Mouse (Mus musculus): ENCODE results near the gene Gm49673. TPM values are rescaled to one million over a fixed set of nuclear protein-coding genes. Genes with fewer than 3 reads are reported as not detected.
"Not testable (repeated sequence)": the region's sequence is repeated elsewhere in the genome, so short reads cannot be mapped to it uniquely, and the experiment has no call there.

Gene Gm49673
- polyA plus RNA-seq (2015; fragmentation: Nextera tagmentation; extraction: Ambion mirVana), result not detected in 2 replicates

DNA sequence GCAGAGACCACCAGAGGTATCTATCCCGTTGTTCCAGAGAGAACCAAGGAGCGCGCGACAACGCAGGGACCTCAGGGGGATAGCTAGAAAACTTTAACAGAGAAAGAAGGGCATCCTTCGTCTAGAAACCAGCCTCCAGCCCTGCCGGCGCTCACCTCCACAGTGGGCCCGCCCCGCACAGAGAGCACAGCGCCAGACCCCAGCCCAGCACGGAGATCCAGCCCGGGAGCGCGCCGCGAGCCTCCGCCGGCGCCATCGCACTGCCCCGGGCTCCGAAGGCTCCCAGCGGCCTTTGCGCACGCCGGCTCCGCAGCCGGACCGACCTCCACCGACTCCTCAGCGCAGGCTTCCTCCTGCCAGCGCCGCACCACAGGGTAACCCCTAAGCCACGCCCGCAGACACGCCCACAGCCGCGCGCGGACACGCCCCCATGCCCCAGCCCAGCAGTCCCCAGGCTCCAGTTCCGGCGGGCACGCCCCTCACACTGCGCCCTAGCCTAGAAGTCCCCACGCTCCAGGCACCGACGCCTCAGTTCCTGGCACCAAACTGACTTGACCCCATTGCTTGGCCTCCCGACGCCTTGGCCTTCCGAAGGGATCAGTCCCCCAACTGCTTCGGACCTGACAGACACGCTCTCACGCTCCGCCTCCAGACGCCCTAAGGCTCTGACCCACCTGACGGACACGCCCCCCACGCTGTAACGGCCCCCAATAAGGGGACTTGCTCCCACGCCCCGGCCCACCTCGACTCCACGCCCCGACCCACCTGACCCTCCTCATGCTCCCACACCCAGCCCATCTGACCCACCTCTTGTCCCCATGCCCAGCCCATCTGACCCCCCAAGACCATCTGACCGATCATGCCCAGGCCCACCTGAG, at the start of gene Gm49673, which contains the start of gene Rnaset2a:
Gene Gm49673, minus strand, starts transcription at position 350 of the 878 bp plus-strand sequence.
Gene Rnaset2a, minus strand, starts transcription at position 659 of the 878 bp plus-strand sequence.
- Histone ChIP-seq H3K4me3 (peak within 1 kb of the TSS; percentile 52), H3K4me2 (peak within 1 kb of the TSS; percentile 56)
- ATAC-seq (ENCODE audit: insufficient number of reproducible peaks, low FRiP score, low TSS enrichment, low read depth), result peak; percentile 96
- not testable (repeated sequence) for H3K27me3 ChIP-seq, H3K9me3 ChIP-seq, H3K4me1 ChIP-seq, H3K36me3 ChIP-seq, H3K9ac ChIP-seq, H3K27ac ChIP-seq
- WGBS, result 1% methylated on average over 45 of the region's 67 CpGs

DNA sequence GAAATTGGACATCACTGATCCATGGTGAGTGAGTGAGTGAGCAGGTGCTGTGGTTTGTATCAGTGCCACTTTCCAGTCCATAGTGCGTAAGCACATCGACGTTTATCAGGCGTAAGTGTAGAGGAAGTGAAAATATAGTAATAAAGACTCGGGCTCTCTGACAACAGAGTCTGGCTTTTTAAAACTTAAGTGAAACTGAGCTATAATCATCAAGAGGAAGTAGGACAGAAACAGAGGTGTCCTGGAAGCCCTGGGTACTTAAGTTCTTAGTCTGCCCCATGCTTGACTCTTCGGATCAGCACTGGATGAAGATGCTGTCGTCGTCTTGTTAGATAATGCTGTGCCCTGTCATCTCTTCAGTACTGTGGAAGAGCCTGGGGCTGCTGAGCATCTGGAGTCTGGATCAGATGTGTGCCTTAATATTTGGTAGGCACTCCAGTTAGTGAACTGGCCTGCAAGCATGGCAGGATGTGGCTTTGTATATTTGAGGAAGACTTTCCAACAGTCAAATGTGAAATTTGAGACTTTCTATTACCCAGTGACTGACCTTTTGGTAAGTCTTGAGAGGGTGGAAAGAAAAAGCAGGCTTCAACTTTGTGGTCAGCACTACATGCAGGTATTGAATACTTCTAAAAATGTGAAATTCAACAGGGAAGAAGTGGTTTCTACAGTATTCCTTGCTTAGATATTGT, 48.2 kb upstream of the Gm49673 start:
- no peak overlapping the region for H3K4me3 ChIP-seq
- peaks cover 40% of the 10 kb centered on the region for H3K36me3 ChIP-seq
- H3K4me2 ChIP-seq, result no peak overlapping the region
- H3K4me1 ChIP-seq, result no peaks in the 10 kb centered on the region
- 87% methylated on average over 8 of the region's 8 CpGs for WGBS
- no peak overlapping the region for H3K9ac ChIP-seq
- no peak for ATAC-seq (ENCODE audit: insufficient number of reproducible peaks, low FRiP score, low TSS enrichment, low read depth)
- no peaks in the 10 kb centered on the region for H3K27me3 ChIP-seq
- H3K27ac ChIP-seq, result no peak overlapping the region
- no peaks in the 10 kb centered on the region for H3K9me3 ChIP-seq

DNA sequence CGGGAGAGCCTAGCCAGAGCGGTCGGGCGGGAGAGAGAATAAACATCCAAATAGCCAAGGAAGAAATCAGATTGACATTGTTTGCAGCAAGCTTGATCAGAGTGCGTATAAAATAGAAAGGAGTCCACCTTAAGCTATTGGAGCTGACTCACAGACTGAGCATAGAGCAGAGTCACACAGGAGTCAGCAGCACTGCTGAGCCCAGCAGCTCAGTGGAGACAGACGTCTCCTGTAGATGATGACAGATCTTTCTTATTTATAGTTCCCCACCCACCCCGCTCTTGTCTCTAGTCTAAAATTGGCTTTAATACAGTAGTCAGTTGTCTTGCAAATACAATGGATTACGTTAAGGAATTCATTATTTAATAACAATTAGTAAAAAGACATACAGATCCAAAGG, 46.1 kb upstream of the Gm49673 start:
- 87% methylated on average over 8 of the region's 8 CpGs for WGBS
- peaks cover 59% of the 10 kb centered on the region for H3K36me3 ChIP-seq
- no peaks in the 10 kb centered on the region for H3K27me3 ChIP-seq

DNA sequence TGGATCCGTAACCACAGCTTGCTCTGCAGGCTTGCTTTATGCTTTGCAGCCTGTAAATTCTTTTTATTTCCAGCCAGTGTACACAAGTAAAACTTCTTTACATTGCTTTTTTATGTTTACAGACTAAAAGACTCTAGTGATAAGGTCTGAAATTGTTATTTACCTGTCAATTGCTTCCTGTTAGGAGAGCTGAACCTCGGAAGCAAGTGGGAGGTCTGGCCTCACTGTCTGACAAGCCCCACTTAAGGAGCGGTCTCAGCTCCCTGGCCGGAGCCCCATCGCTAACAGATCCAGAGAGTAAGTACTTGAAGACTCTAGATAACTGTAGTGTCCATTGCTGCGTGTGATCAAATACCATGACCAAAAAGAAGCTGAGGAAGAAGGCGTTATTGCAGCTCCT, 36.6 kb upstream of the Gm49673 start:
- Histone ChIP-seq H3K27ac (no peak overlapping the region), H3K36me3 (peaks cover 63% of the 10 kb centered on the region), H3K4me3 (no peak overlapping the region), H3K27me3 (no peaks in the 10 kb centered on the region), H3K9me3 (no peaks in the 10 kb centered on the region), H3K9ac (no peak overlapping the region), H3K4me1 (no peaks in the 10 kb centered on the region), H3K4me2 (no peak overlapping the region)
- ATAC-seq (ENCODE audit: insufficient number of reproducible peaks, low FRiP score, low TSS enrichment, low read depth), result no peak
- 67% methylated on average over 7 of the region's 7 CpGs for WGBS

More for the DNA sequence above, 46.1 kb upstream of the Gm49673 start:
- ATAC-seq (ENCODE audit: insufficient number of reproducible peaks, low FRiP score, low TSS enrichment, low read depth), result no peak
- Histone ChIP-seq H3K9me3 (no peaks in the 10 kb centered on the region), H3K4me2 (no peak overlapping the region), H3K9ac (no peak overlapping the region), H3K4me3 (no peak overlapping the region), H3K4me1 (no peaks in the 10 kb centered on the region), H3K27ac (no peak overlapping the region)

DNA sequence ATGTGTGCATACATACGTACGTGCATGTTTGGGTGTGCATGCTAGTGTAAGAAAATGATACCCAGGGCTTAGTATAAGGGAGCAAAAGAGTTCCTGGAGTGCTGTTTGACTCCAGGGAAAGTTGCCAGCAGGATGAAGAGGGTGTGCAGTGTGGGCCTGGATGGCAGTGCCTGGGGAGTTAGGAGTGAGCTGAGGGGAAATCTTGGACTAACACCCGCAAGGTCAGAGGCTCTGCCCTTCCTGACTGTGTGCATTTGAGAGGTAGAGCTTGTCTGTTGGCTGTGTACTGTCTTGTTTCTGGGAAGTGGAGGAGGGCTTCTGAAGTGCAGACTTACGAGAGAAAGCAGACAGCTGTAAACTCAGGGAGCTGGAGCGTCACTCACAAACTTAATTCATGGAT, 36.2 kb upstream of the Gm49673 start:
- Histone ChIP-seq H3K27me3 (no peaks in the 10 kb centered on the region), H3K9ac (no peak overlapping the region), H3K4me3 (no peak overlapping the region), H3K36me3 (peaks cover 61% of the 10 kb centered on the region), H3K27ac (no peak overlapping the region), H3K9me3 (no peaks in the 10 kb centered on the region), H3K4me1 (no peaks in the 10 kb centered on the region), H3K4me2 (no peak overlapping the region)
- ATAC-seq (ENCODE audit: insufficient number of reproducible peaks, low FRiP score, low TSS enrichment, low read depth), result no peak
- WGBS, result 53% methylated on average over 5 of the region's 5 CpGs

DNA sequence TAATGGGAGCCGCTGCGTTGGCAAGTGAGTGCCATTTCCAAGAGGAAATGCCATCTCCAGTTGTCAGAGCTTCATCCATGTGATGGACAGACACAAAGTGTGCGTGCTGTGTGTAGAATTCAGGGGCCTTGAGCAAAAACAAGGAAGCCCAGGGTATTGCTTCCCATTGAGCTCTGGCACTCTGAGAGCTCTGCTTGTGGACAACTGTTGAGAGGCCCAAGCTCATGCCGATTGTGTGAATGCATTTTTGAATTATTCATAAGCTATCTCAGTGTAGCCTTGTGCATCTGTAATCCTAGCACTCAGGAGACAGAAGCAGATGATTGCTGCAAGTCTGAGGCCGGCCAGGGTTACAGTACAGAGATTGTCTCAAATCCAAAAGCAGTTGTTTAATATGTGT, 29.5 kb upstream of the Gm49673 start:
- Histone ChIP-seq H3K9ac (no peak overlapping the region), H3K4me3 (no peak overlapping the region), H3K27ac (no peak overlapping the region), H3K4me1 (no peaks in the 10 kb centered on the region), H3K9me3 (no peaks in the 10 kb centered on the region), H3K36me3 (peaks cover 65% of the 10 kb centered on the region), H3K27me3 (no peaks in the 10 kb centered on the region), H3K4me2 (no peak overlapping the region)
- no peak for ATAC-seq (ENCODE audit: insufficient number of reproducible peaks, low FRiP score, low TSS enrichment, low read depth)
- 92% methylated on average over 5 of the region's 5 CpGs for WGBS

DNA sequence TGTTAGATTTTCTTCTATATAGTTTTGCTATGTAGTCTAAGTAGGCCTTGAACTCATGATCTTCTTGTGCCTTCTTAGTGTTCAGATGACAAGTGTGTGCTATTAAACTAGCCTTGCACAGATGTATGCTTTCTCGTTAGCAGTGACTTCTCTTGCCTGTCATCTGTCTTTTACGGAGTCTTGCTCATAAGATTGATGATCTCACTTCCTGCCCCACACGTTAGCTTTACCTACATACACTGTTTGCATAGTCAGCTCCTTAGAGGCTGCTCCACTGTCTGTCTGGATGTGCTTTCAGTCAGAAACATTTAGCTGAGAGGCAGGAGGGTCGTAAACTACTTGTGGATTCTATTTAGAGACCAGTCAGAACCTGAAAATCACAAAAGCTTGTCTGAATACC, 23.5 kb upstream of the Gm49673 start:
- no peaks in the 10 kb centered on the region for H3K4me1 ChIP-seq
- no peak overlapping the region for H3K27ac ChIP-seq
- H3K36me3 ChIP-seq, result peaks cover 54% of the 10 kb centered on the region
- no peaks in the 10 kb centered on the region for H3K9me3 ChIP-seq
- no peak for ATAC-seq (ENCODE audit: insufficient number of reproducible peaks, low FRiP score, low TSS enrichment, low read depth)
- H3K27me3 ChIP-seq, result no peaks in the 10 kb centered on the region
- WGBS, result 50% methylated on average over 4 of the region's 4 CpGs
- no peak overlapping the region for H3K4me3 ChIP-seq
- H3K4me2 ChIP-seq, result no peak overlapping the region
- no peak overlapping the region for H3K9ac ChIP-seq

DNA sequence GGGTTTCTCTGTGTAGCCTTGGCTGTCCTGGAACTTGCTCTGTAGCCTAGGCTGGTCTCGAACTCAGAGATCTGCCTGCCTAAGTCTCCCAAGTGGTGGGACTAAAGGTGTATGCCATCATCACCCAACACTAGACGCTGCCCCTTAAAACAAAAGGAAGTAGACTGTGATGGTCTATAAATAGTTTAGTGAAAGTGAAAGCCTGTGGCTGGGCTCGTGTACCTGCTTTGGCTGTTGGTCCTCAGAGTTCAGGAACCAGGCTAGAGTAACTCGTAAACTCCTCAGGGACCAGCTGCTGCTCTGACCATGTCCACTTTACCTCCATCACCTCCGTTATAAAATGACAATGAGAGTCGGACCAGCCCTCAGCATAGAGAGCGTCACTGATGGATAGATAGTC, 22.7 kb upstream of the Gm49673 start:
- 81% methylated on average over 7 of the region's 7 CpGs for WGBS
- no peak for ATAC-seq (ENCODE audit: insufficient number of reproducible peaks, low FRiP score, low TSS enrichment, low read depth)

DNA sequence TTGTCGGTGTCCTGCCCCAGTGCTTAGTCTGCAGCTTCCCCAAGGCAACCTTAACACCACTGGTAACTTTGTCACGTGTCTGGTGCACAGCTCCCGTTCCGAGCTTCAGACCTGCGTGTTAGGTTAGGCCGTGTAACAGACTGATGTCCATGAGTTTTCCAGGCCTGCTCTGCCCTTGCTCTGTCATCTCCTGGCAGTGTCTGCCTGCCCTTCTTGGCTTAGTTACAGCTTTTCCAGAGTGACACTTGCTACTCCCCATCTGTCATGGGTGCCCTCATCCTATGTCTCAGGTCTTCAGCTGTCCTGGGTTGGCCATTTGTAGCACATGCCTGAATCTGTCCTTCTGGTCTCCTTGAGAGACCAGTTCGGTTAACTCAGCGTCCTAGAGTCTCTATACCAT, 19.8 kb upstream of the Gm49673 start:
- not testable (repeated sequence) for ATAC-seq (ENCODE audit: insufficient number of reproducible peaks, low FRiP score, low TSS enrichment, low read depth); H3K4me1 ChIP-seq; H3K27me3 ChIP-seq; H3K4me3 ChIP-seq; H3K4me2 ChIP-seq; H3K9me3 ChIP-seq; H3K9ac ChIP-seq; H3K27ac ChIP-seq
- 90% methylated on average over 7 of the region's 8 CpGs for WGBS
- H3K36me3 ChIP-seq, result peaks cover 25% of the 10 kb centered on the region

More for the DNA sequence above, 22.7 kb upstream of the Gm49673 start:
- Histone ChIP-seq H3K36me3 (peaks cover 47% of the 10 kb centered on the region), H3K9ac (no peak overlapping the region), H3K9me3 (no peaks in the 10 kb centered on the region), H3K27ac (no peak overlapping the region), H3K27me3 (no peaks in the 10 kb centered on the region), H3K4me1 (no peaks in the 10 kb centered on the region), H3K4me3 (no peak overlapping the region), H3K4me2 (no peak overlapping the region)

DNA sequence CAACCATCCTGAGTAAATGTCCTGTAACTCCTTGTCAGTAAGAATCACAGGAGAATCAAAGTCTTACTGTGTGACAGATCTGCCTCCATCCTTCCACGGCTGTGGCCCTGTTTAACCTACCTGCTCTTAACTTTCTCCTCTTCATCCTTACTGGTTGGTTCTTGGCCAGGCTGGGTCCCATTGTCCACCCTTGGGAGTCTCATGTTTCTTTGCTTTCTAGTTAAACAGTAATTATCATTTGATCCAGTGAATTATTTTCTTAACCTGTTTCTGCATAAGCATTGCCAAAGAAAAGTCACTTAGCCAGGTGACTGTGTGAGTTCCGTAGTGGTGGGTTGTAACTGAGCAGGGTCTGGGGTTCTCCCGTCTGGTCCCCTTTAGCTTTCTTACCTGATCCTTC, 18.9 kb upstream of the Gm49673 start:
- H3K36me3 ChIP-seq, result peaks cover 19% of the 10 kb centered on the region
- H3K4me3 ChIP-seq, result peak overlapping the region; percentile 51; the same call in 1 of the 2 replicates
- 30% methylated on average over 2 of the region's 3 CpGs for whole genome bisulfite sequencing

DNA sequence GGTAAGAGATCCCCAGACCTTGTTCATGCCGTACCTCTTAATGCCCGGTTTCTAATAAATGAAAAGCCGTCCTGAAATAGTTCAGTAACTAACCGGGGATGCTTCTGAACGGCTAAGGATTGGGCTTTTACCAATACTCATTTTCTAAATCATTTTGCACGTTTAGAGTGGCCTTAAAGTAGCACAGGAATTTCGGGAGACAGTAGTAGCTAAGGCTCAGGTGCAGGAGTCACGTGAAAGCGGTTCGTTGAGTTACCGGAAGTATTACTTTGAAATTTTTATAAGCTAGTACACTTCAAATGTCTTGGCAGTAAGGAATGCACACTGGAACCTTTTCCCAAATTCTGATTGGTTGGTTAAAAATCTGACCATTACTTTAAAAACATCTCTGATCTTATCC, 18.4 kb upstream of the Gm49673 start:
- H3K4me1 ChIP-seq; H3K9ac ChIP-seq; H3K27ac ChIP-seq; H3K9me3 ChIP-seq; H3K27me3 ChIP-seq; ATAC-seq (ENCODE audit: insufficient number of reproducible peaks, low FRiP score, low TSS enrichment, low read depth): not testable (repeated sequence)
- H3K4me2 ChIP-seq, result peak overlapping the region; percentile 35
- H3K36me3 ChIP-seq, result peaks cover 16% of the 10 kb centered on the region
- H3K4me3 ChIP-seq, result peak overlapping the region; percentile 51
- WGBS, result 0% methylated on average over 11 of the region's 11 CpGs

More for the DNA sequence above, 18.9 kb upstream of the Gm49673 start:
- ATAC-seq (ENCODE audit: insufficient number of reproducible peaks, low FRiP score, low TSS enrichment, low read depth); H3K4me1 ChIP-seq; H3K9ac ChIP-seq; H3K27me3 ChIP-seq; H3K9me3 ChIP-seq; H3K27ac ChIP-seq: not testable (repeated sequence)
- H3K4me2 ChIP-seq, result peak overlapping the region; percentile 35; the same call in 1 of the 2 replicates

DNA sequence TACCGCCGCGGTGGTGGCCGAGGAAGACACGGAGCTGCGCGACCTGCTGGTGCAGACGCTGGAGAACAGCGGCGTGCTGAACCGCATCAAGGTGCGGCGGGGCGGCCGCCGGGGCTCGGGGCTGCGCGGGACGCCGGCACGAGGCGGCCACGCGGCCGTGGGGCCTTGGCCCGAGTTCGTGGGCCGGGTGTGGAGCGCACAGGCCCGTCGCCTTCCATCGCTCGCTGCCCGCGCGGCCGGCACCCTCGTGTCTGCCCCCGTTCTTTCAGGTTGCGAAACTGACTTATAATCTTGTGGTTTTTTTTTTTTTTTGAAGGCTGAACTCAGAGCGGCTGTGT, 18.0 kb upstream of the Gm49673 start:
- H3K27ac ChIP-seq, result peak overlapping the region; percentile 47; the same call in 1 of the 2 replicates
- not testable (repeated sequence) for H3K9me3 ChIP-seq

More for the DNA sequence above, 18.0 kb upstream of the Gm49673 start:
- peak overlapping the region; percentile 35; the same call in 1 of the 2 replicates for H3K4me2 ChIP-seq
- peak overlapping the region; percentile 51 for H3K4me3 ChIP-seq
- H3K27me3 ChIP-seq; ATAC-seq (ENCODE audit: insufficient number of reproducible peaks, low FRiP score, low TSS enrichment, low read depth); H3K4me1 ChIP-seq: not testable (repeated sequence)
- peaks cover 13% of the 10 kb centered on the region for H3K36me3 ChIP-seq
- under 1% methylated on average over 37 of the region's 42 CpGs for WGBS
- H3K9ac ChIP-seq, result peak overlapping the region; percentile 45; the same call in 1 of the 2 replicates

Data from limb, embryonic 15.5 days (tissue).